8 mouse cellular contexts compared by ENCODE assay signal in genomic region chr3:145651029-145651977, GRCm38 (mm10). TPM values are rescaled to one million over a fixed set of nuclear protein-coding genes. Genes with fewer than 3 reads are reported as not detected.
A peak's percentile ranks its signal among the peaks of the same experiment; 100 is the strongest.
DNase-seq lines count a peak whose midpoint lies in the region; ATAC-seq and TF ChIP-seq lines count a peak whose summit lies in the region.

No protein-coding gene starts in this region.

- no peaks in the 10 kb centered on the region for H3K9me3 ChIP-seq in ES-Bruce4 (replicated peaks; ENCODE audit: control insufficient read depth, insufficient read depth, low read length, poor library complexity, severe bottlenecking)
- H3K9me3 ChIP-seq in midbrain, embryonic 13.5 days, result no peaks in the 10 kb centered on the region

- peak overlapping the region; percentile 94 for H3K9ac ChIP-seq in ES-Bruce4 (ENCODE audit: low read depth, poor library complexity, severe bottlenecking)
- H3K9ac ChIP-seq in midbrain, embryonic 13.5 days (replicated peaks), result no peak overlapping the region

- H3K4me2 ChIP-seq in midbrain, embryonic 13.5 days (replicated peaks), result peak overlapping the region; percentile 91

- TF ChIP-seq CTCF in ES-Bruce4 (IDR thresholded peaks at IDR 0.05; ENCODE audit: low read depth, low read length), result no peak
- TF ChIP-seq CTCF in brain, embryonic 14.5 days (IDR thresholded peaks at IDR 0.05; ENCODE audit: borderline replicate concordance, extremely low read depth, insufficient read depth, insufficient read length), result no peak

- H3K27ac ChIP-seq in ES-Bruce4 (ENCODE audit: insufficient read depth, low read length), result peak overlapping the region; percentile 22; the same call in 1 of the 2 replicates
- H3K27ac ChIP-seq in midbrain, embryonic 13.5 days, result no peak overlapping the region; the same call in 1 of the 2 replicates

- peak overlapping the region; percentile 27 for H3K4me3 ChIP-seq in ES-Bruce4 (ENCODE audit: low read depth, low read length)
- peak overlapping the region; percentile 56 for H3K4me3 ChIP-seq in midbrain, embryonic 13.5 days (replicated peaks)

- TF ChIP-seq POLR2A in ES-Bruce4 (IDR thresholded peaks at IDR 0.05; ENCODE audit: insufficient read depth, low read length), result no peak
- TF ChIP-seq POLR2A in brain, embryonic 14.5 days (IDR thresholded peaks at IDR 0.05; ENCODE audit: borderline replicate concordance, extremely low read depth, insufficient read depth, insufficient read length, poor library complexity, severe bottlenecking), result no peak

- DNase-seq in brain, embryonic 14.5 days (ENCODE audit: low read depth), result peak; percentile 84
- peak; percentile 60 to 62 for DNase-seq in heart, adult 9 months (ENCODE audit: low spot score in 2 of 2)
- peak; percentile 27 for DNase-seq in kidney, postnatal 14 days
- DNase-seq in urinary bladder, postnatal 4 days (ENCODE audit: low spot score in 2 of 2), result no peak
- DNase-seq in cerebellum, adult 9-11 months, result no peak
- no peak for DNase-seq in adrenal gland, postnatal 10 days

- peaks cover 3% of the 10 kb centered on the region for H3K4me1 ChIP-seq in ES-Bruce4 (ENCODE audit: control insufficient read depth, insufficient read depth, low read length)
- peaks cover 66% of the 10 kb centered on the region for H3K4me1 ChIP-seq in midbrain, embryonic 13.5 days (replicated peaks)

- 0 out of 2 replicates have a peak, but pooled peaks have one; percentile 25 for ATAC-seq in midbrain, embryonic 13.5 days

- WGBS in midbrain, embryonic 13.5 days, result 3% methylated on average over 19 of the region's 19 CpGs

- H3K36me3 ChIP-seq in ES-Bruce4 (ENCODE audit: control insufficient read depth, insufficient read depth, low read length, poor library complexity, severe bottlenecking), result peaks cover 10% of the 10 kb centered on the region
- no peaks in the 10 kb centered on the region for H3K36me3 ChIP-seq in midbrain, embryonic 13.5 days

- peak; percentile 63; the same call in 1 of the 2 replicates for TF ChIP-seq EP300 in ES-Bruce4 (IDR thresholded peaks at IDR 0.05; ENCODE audit: insufficient read depth, low read depth, low read length)

- H3K27me3 ChIP-seq in ES-Bruce4 (ENCODE audit: control insufficient read depth, insufficient read depth, low read length, poor library complexity, severe bottlenecking), result no peaks in the 10 kb centered on the region
- peaks cover 78% of the 10 kb centered on the region for H3K27me3 ChIP-seq in midbrain, embryonic 13.5 days

RNA-seq across cellular contexts. Expression of gene Ccn1, which starts 1.5 kb away (rescaled TPM):
- polyA plus RNA-seq in ES-Bruce4 (2011; ENCODE audit: insufficient read depth, insufficient read length, low read depth, missing spikeins), result 204 and 217 TPM in 2 replicates
- polyA plus RNA-seq in brain, embryonic 14.5 days (2012; rRNA removed), result 12.9 and 17.3 TPM in 2 replicates
- polyA plus RNA-seq in midbrain, embryonic 13.5 days (2015; fragmentation: Nextera tagmentation; extraction: Ambion mirVana), result 8.5 and 10.2 TPM in 2 replicates
- 10 to 100 TPM; 18.6 to 47.5 TPM for total RNA-seq in adrenal gland, postnatal 10 days (2021)

Comparison
In these comparisons a context has a peak if more than half of its experiments do, and no peak if none do; other contexts are left out.
1. DNase-seq: peak in brain, embryonic 14.5 days (single experiment), heart, adult 9 months (2 of 2) and kidney, postnatal 14 days (single experiment); none in urinary bladder, postnatal 4 days (0 of 2), cerebellum, adult 9-11 months (single experiment) and adrenal gland, postnatal 10 days (single experiment).
2. RNA of gene Ccn1, which starts 1.5 kb away (polyA plus RNA-seq): 204 to 217 TPM in ES-Bruce4; 12.9 to 17.3 TPM in brain, embryonic 14.5 days and 8.5 to 10.2 TPM in midbrain, embryonic 13.5 days; every median in the first group is over 10 times any median in the second.